Mouse (Mus musculus): ENCODE measurements around the gene Zfp652.

DNA sequence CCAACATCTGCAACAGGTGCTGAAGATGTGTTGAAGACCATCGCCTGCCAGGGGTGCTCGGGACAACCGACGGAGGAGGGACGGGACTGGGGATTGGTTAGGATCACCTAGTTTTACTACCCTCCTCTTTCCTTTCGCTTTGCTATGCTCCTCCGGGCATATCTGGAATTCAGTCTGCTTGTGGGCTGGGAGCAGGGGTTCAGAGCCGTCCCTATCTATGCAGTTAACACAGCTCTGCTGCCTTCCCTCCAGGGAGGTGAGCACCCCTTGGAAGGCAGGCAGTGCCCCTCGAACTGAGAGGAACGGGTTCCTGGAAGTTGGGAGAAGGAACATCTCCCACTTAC, 118.8 kb downstream of the Zfp652 start:
- TF ChIP-seq CTCF (IDR thresholded peaks at IDR 0.05; ENCODE audit: borderline replicate concordance, insufficient read depth, low read depth, low read length) (no peak), POLR2A (IDR thresholded peaks at IDR 0.05; ENCODE audit: borderline replicate concordance, insufficient read depth, low read length) (no peak)
